Mouse (Mus musculus) embryonic facial prominence, embryonic 14.5 days (tissue): ENCODE measurements at regions not wholly inside any gene's neighbourhood (a gene's known extent, or its start where the extent isn't known, plus 50 kb on each side); places are given as distances from the start of the nearest gene placed in this dataset.

Experiments used
- ATAC-seq: fragments of 200-750 bp; cut with Nextera tagmentation; 2 replicates; pipeline ENCODE4 v1.8.0; 2017; ENCODE audit warnings: low read depth, moderate number of reproducible peaks, moderate TSS enrichment
- DNase-seq: peaks from one replicate; pipeline ENCODE4 v3.0.0-alpha.2; 2015; ENCODE audit warnings: low spot score
- H3K27ac ChIP-seq: fragments of 300-500 bp; sonication (generic); replicated peaks from 2 replicates; pipeline ENCODE4 v1.5.1; 2014; ENCODE audit warnings: low read depth, mild to moderate bottlenecking, low read length, moderate library complexity
- H3K27me3 ChIP-seq: fragments of 300-500 bp; sonication (generic); replicated peaks from 2 replicates; pipeline ENCODE4 v1.6.1; 2014; ENCODE audit warnings: low read length; ENCODE audit not compliant: control insufficient read depth, insufficient read depth
- H3K36me3 ChIP-seq: fragments of 300-500 bp; sonication (generic); 2 replicates; pipeline ENCODE4 v1.6.1; 2014; ENCODE audit warnings: low read length, mixed read lengths; ENCODE audit not compliant: control insufficient read depth, insufficient read depth
- H3K4me1 ChIP-seq: fragments of 300-500 bp; sonication (generic); 2 replicates; pipeline ENCODE4 v1.6.1; 2014; ENCODE audit warnings: antibody characterized with exemption, low read length; ENCODE audit not compliant: control insufficient read depth, insufficient read depth
- H3K4me2 ChIP-seq: fragments of 300-500 bp; sonication (generic); 2 replicates; pipeline ENCODE4 v1.6.1; 2014; ENCODE audit warnings: low read depth, mild to moderate bottlenecking, low read length, moderate library complexity, mixed read lengths
- H3K4me3 ChIP-seq: fragments of 300-500 bp; sonication (generic); 2 replicates; pipeline ENCODE4 v1.5.1; 2014; ENCODE audit warnings: low read depth, mild to moderate bottlenecking, low read length
- H3K9ac ChIP-seq: fragments of 300-500 bp; sonication (generic); 2 replicates; pipeline ENCODE4 v1.6.1; 2014; ENCODE audit warnings: low read depth, mild to moderate bottlenecking, low read length, moderate library complexity, mixed read lengths
- H3K9me3 ChIP-seq: fragments of 300-500 bp; sonication (generic); 2 replicates; pipeline ENCODE4 v1.6.1; 2016; ENCODE audit warnings: low read length; ENCODE audit not compliant: control insufficient read depth
- WGBS: fragments of 180-500 bp; shearing (Covaris S2); extraction: QIAGEN DNeasy Blood & Tissue Kit; methylation state at CpG from one replicate; pipeline ENCODE4 v1.1.7; 2014; 5-methylcytosine and 5-hydroxymethylcytosine counted together

GRCm38 (mm10) chr15:69460581-69461194 is 2960.0 kb upstream of the Lrrc6 start:
- WGBS, result 72% methylated on average over 2 of the region's 2 CpGs
- no peak for ATAC-seq

GRCm38 (mm10) chr15:69457473-69457872 is 2956.8 kb upstream of the Lrrc6 start:
- H3K4me2 ChIP-seq, result no peak overlapping the region
- no peak overlapping the region for H3K9ac ChIP-seq
- DNase-seq (no peak), ATAC-seq (no peak)
- no peaks in the 10 kb centered on the region for H3K9me3 ChIP-seq
- no peaks in the 10 kb centered on the region for H3K27me3 ChIP-seq
- no peaks in the 10 kb centered on the region for H3K4me1 ChIP-seq
- no peak overlapping the region for H3K27ac ChIP-seq
- no peak overlapping the region for H3K4me3 ChIP-seq
- WGBS, result 72% methylated on average over 4 of the region's 4 CpGs
- no peaks in the 10 kb centered on the region for H3K36me3 ChIP-seq

More at GRCm38 (mm10) chr15:69460581-69461194, 2960.0 kb upstream of the Lrrc6 start:
- Histone ChIP-seq H3K36me3 (no peaks in the 10 kb centered on the region), H3K4me3 (no peak overlapping the region), H3K4me1 (no peaks in the 10 kb centered on the region), H3K9ac (no peak overlapping the region), H3K4me2 (no peak overlapping the region), H3K9me3 (no peaks in the 10 kb centered on the region), H3K27me3 (no peaks in the 10 kb centered on the region), H3K27ac (no peak overlapping the region)
- DNase-seq, result no peak

- H3K27ac ChIP-seq, result no peak overlapping the region
- H3K4me3 ChIP-seq, result no peak overlapping the region
- H3K9me3 ChIP-seq, result no peaks in the 10 kb centered on the region
- no peak; the same call in 1 of the 2 replicates for ATAC-seq
- WGBS, result 82% methylated on average over 4 of the region's 4 CpGs
- H3K4me1 ChIP-seq, result no peaks in the 10 kb centered on the region
- DNase-seq, result peak; percentile 3
- no peak overlapping the region for H3K9ac ChIP-seq
- H3K27me3 ChIP-seq, result no peaks in the 10 kb centered on the region
- no peaks in the 10 kb centered on the region for H3K36me3 ChIP-seq
- H3K4me2 ChIP-seq, result no peak overlapping the region
These were observed 2955.6 kb upstream of the Lrrc6 start for GRCm38 (mm10) chr15:69456191-69456770.

DNA sequence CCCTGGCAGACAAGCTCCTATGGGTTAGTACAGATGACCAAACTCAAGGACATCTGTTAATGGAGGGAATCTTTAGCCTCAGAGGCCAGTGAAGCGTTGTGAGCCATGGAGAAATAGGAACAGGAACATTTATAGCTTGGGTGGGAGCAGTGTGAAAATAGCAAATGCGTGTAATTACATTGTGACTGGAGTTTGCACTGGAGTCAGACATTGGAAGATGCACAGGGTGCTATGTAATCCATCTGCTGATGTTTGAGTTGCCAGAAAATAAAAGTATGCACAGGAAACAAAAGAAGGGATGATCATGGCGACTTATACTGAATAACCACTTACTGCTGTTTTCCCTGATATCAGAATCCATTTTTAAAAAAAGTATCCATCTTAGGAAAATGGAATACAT is 2940.3 kb upstream of the Lrrc6 start:
- no peak overlapping the region for H3K9ac ChIP-seq
- H3K9me3 ChIP-seq, result no peaks in the 10 kb centered on the region
- DNase-seq (no peak), ATAC-seq (no peak)
- no peaks in the 10 kb centered on the region for H3K4me1 ChIP-seq
- no peaks in the 10 kb centered on the region for H3K27me3 ChIP-seq
- no peak overlapping the region for H3K4me3 ChIP-seq
- WGBS, result 77% methylated on average over 3 of the region's 3 CpGs
- H3K27ac ChIP-seq, result no peak overlapping the region
- H3K36me3 ChIP-seq, result no peaks in the 10 kb centered on the region
- H3K4me2 ChIP-seq, result no peak overlapping the region

DNA sequence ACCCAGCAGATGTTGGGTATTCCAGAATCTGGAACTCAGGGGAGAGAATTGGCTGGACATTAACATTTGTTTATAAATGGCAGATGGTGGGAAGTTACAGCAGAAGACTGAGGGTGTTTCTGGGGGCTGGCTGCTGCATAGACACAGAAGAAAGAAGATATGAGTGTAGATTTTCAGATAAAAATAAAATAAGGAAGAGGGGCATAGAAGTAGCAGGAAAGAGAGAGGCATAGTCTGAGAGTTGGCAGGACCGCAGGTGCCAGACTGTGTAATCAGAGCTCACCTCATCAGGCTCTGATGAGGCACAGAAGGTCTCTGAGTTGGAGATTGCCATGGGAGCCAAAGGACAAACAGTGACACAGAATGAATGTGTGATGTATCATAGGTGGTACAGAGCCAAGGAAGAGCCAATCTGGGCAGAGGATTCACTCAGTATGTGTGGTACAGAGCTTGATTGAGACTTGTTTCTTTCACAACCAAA is 2912.9 kb upstream of the Lrrc6 start:
- Histone ChIP-seq H3K9me3 (no peaks in the 10 kb centered on the region), H3K27ac (no peak overlapping the region), H3K4me3 (no peak overlapping the region), H3K36me3 (no peaks in the 10 kb centered on the region), H3K4me2 (no peak overlapping the region), H3K4me1 (no peaks in the 10 kb centered on the region), H3K9ac (no peak overlapping the region), H3K27me3 (no peaks in the 10 kb centered on the region)
- ATAC-seq (no peak), DNase-seq (no peak)
- WGBS, result 88% methylated on average over 1 of the region's 1 CpGs

- no peaks in the 10 kb centered on the region for H3K4me1 ChIP-seq
- H3K4me3 ChIP-seq, result no peak overlapping the region
- no peak overlapping the region for H3K27ac ChIP-seq
- DNase-seq (no peak), ATAC-seq (no peak)
- H3K27me3 ChIP-seq, result no peaks in the 10 kb centered on the region
- 82% methylated on average over 4 of the region's 4 CpGs for WGBS
- no peaks in the 10 kb centered on the region for H3K9me3 ChIP-seq
- H3K36me3 ChIP-seq, result no peaks in the 10 kb centered on the region
- H3K9ac ChIP-seq, result no peak overlapping the region
- no peak overlapping the region for H3K4me2 ChIP-seq
These were observed 2888.9 kb upstream of the Lrrc6 start for GRCm38 (mm10) chr15:69389575-69389974.

DNA sequence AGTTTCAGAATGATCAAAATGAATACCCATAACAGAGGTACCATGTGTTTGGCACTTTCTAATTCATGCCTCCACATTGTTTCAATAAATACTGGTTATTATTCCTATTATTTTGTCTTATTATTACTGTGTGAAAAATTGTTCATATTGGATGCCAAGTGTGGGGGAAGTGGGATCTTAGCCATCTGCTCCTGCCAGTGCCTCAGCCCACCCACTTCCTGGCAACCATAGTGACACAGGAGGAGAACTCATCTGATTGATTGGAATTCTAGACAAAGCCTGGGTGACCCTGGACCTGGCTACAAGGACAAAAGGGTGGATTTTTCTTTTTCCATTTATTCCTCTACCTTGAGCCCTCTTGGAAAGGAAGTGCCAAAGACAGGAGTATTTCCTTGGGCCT is 2886.8 kb upstream of the Lrrc6 start:
- Histone ChIP-seq H3K9ac (no peak overlapping the region), H3K4me3 (no peak overlapping the region), H3K9me3 (no peaks in the 10 kb centered on the region), H3K4me1 (no peaks in the 10 kb centered on the region), H3K36me3 (no peaks in the 10 kb centered on the region), H3K27me3 (no peaks in the 10 kb centered on the region), H3K4me2 (no peak overlapping the region), H3K27ac (no peak overlapping the region)
- ATAC-seq (no peak), DNase-seq (no peak)

GRCm38 (mm10) chr15:69365440-69365839 is 2864.7 kb upstream of the Lrrc6 start:
- H3K9ac ChIP-seq, result no peak overlapping the region
- H3K27ac ChIP-seq, result no peak overlapping the region
- H3K4me3 ChIP-seq, result no peak overlapping the region
- no peak for DNase-seq
- no peaks in the 10 kb centered on the region for H3K36me3 ChIP-seq
- no peaks in the 10 kb centered on the region for H3K9me3 ChIP-seq
- no peak for ATAC-seq
- no peak overlapping the region for H3K4me2 ChIP-seq
- H3K27me3 ChIP-seq, result no peaks in the 10 kb centered on the region
- no peaks in the 10 kb centered on the region for H3K4me1 ChIP-seq

GRCm38 (mm10) chr15:69350053-69350739 is 2849.5 kb upstream of the Lrrc6 start:
- ATAC-seq, result no peak
- Histone ChIP-seq H3K27me3 (no peaks in the 10 kb centered on the region), H3K4me3 (no peak overlapping the region)

More at GRCm38 (mm10) chr15:69350053-69350739, 2849.5 kb upstream of the Lrrc6 start:
- Histone ChIP-seq H3K9me3 (no peaks in the 10 kb centered on the region), H3K27ac (no peak overlapping the region), H3K4me1 (no peaks in the 10 kb centered on the region), H3K9ac (no peak overlapping the region), H3K4me2 (no peak overlapping the region), H3K36me3 (no peaks in the 10 kb centered on the region)
- DNase-seq, result no peak
- 91% methylated on average over 7 of the region's 7 CpGs for WGBS
